In genomic region chr4:64020930-64021589, GRCm38 (mm10) we compare ENCODE assay signal across 22 mouse cellular contexts. TPM values are rescaled to one million over a fixed set of nuclear protein-coding genes. Genes with fewer than 3 reads are reported as not detected.
DNase-seq lines count a peak whose midpoint lies in the region; ATAC-seq and TF ChIP-seq lines count a peak whose summit lies in the region.
"Had no signal": no experiment of that assay in that cellular context is flagged by ENCODE, and none has a peak within 500 bp of the region (broad histone marks: within the 10 kb centered on the region; RNA-seq: fewer than 3 reads in every experiment).

No protein-coding gene starts in this region.

- no peaks in the 10 kb centered on the region for H3K27me3 ChIP-seq in kidney, postnatal 0 days (ENCODE audit: insufficient read depth, low read length)
- H3K27me3 ChIP-seq: embryonic facial prominence, embryonic 12.5 days; embryonic facial prominence, embryonic 15.5 days; hindbrain, embryonic 12.5 days; hindbrain, embryonic 15.5 days had no signal

- no peaks in the 10 kb centered on the region for H3K36me3 ChIP-seq in kidney, postnatal 0 days (ENCODE audit: insufficient read depth, low read length)
- H3K36me3 ChIP-seq: hindbrain, embryonic 12.5 days; hindbrain, embryonic 15.5 days had no signal

- DNase-seq in kidney, postnatal 0 days (ENCODE audit: low spot score), result peak; percentile 44
- no peak for DNase-seq in kidney, adult 11 months
- DNase-seq in lung, postnatal 25 days (ENCODE audit: low spot score), result peak; percentile 5
- DNase-seq in lung, postnatal 4 days, result no peak
- DNase-seq in 3T3-L1 (ENCODE audit: low read depth, low spot score), result peak; percentile 35
- DNase-seq in NIH3T3 (ENCODE audit: low read depth), result peak; percentile 11
- no peak for DNase-seq in ovary, postnatal 36 days (ENCODE audit: low spot score)
- DNase-seq in left cerebral cortex, adult 9 months (ENCODE audit: low spot score in 2 of 2), result no peak
- DNase-seq: adrenal gland, adult 2 months; adrenal gland, postnatal 14 days; cerebellum, adult 11 months; cerebellum, adult 2 months; cerebellum, adult 9-11 months; cerebellum, postnatal 25 days; forebrain, postnatal 0 days; gastrocnemius, postnatal 25 days had no signal

- no peak overlapping the region for H3K9ac ChIP-seq in kidney, postnatal 0 days (ENCODE audit: low read depth, low read length)
- H3K9ac ChIP-seq: embryonic facial prominence, embryonic 12.5 days; embryonic facial prominence, embryonic 15.5 days; forebrain, postnatal 0 days; hindbrain, embryonic 12.5 days; hindbrain, embryonic 15.5 days had no signal

- no peak overlapping the region for H3K4me3 ChIP-seq in kidney, postnatal 0 days (replicated peaks; ENCODE audit: low read depth, low read length)
- H3K4me3 ChIP-seq: embryonic facial prominence, embryonic 12.5 days; embryonic facial prominence, embryonic 15.5 days; hindbrain, embryonic 12.5 days; hindbrain, embryonic 15.5 days had no signal

- no peak overlapping the region for H3K4me2 ChIP-seq in kidney, postnatal 0 days (ENCODE audit: low read length)
- H3K4me2 ChIP-seq: embryonic facial prominence, embryonic 12.5 days; embryonic facial prominence, embryonic 15.5 days; heart, embryonic 11.5 days; hindbrain, embryonic 12.5 days; hindbrain, embryonic 15.5 days had no signal

- WGBS in kidney, postnatal 0 days, result 80% methylated on average over 10 of the region's 10 CpGs

- H3K9me3 ChIP-seq in kidney, postnatal 0 days (replicated peaks; ENCODE audit: low read length), result no peaks in the 10 kb centered on the region
- H3K9me3 ChIP-seq: embryonic facial prominence, embryonic 12.5 days; embryonic facial prominence, embryonic 15.5 days; hindbrain, embryonic 12.5 days; hindbrain, embryonic 15.5 days had no signal

- 0 out of 2 replicates have a peak, but pooled peaks cover 4% of the 10 kb centered on the region for H3K4me1 ChIP-seq in kidney, postnatal 0 days (replicated peaks; ENCODE audit: insufficient read depth, low read length)
- H3K4me1 ChIP-seq: embryonic facial prominence, embryonic 12.5 days; embryonic facial prominence, embryonic 15.5 days; hindbrain, embryonic 12.5 days; hindbrain, embryonic 15.5 days had no signal

- ATAC-seq in kidney, postnatal 0 days (replicated peaks; ENCODE audit: low FRiP score, low read depth), result no peak
- ATAC-seq: forebrain, embryonic 14.5 days; forebrain, postnatal 0 days had no signal

- TF ChIP-seq CTCF in kidney, postnatal 0 days (IDR thresholded peaks at IDR 0.05; ENCODE audit: low read depth), result no peak

- H3K27ac ChIP-seq in kidney, postnatal 0 days, result no peak overlapping the region
- H3K27ac ChIP-seq: embryonic facial prominence, embryonic 12.5 days; embryonic facial prominence, embryonic 15.5 days; hindbrain, embryonic 12.5 days; hindbrain, embryonic 15.5 days had no signal

RNA-seq across cellular contexts. Expression of gene Tnc, which starts 25.8 kb away (rescaled TPM):
- polyA plus RNA-seq in kidney, postnatal 0 days (2015; fragmentation: Nextera tagmentation; extraction: Ambion mirVana), result 17.2 and 19.2 TPM in 2 replicates

Comparison
In these comparisons a context has a peak if more than half of its experiments do, and no peak if none do; other contexts are left out.
1. DNase-seq: peak in kidney, postnatal 0 days (single experiment), lung, postnatal 25 days (single experiment), 3T3-L1 (single experiment) and NIH3T3 (single experiment); none in kidney, adult 11 months (single experiment), lung, postnatal 4 days (0 of 2), ovary, postnatal 36 days (single experiment) and left cerebral cortex, adult 9 months (0 of 2).